Mouse (Mus musculus) left cerebral cortex, adult 11 months (tissue): ENCODE data around the gene Slc9a9.
A peak's percentile ranks its signal among the peaks of the same experiment; 100 is the strongest.

ENCODE experiments used
- DNase-seq: peaks from one replicate; pipeline ENCODE4 v3.0.0; 2022; ENCODE audit warnings: low spot score

The Slc9a9 gene

GRCm38 (mm10) chr9:95157948-95158347, 488.2 kb downstream of the Slc9a9 start:
- DNase-seq = no peak

GRCm38 (mm10) chr9:95158916-95159315, 489.2 kb downstream of the Slc9a9 start:
- DNase-seq = no peak

GRCm38 (mm10) chr9:95160575-95161300, 491.0 kb downstream of the Slc9a9 start:
- DNase-seq = no peak

- DNase-seq = no peak
Observed at GRCm38 (mm10) chr9:95161699-95162098, 492.0 kb downstream of the Slc9a9 start.

GRCm38 (mm10) chr9:95166224-95166623, 496.5 kb downstream of the Slc9a9 start:
- DNase-seq = no peak

- DNase-seq = no peak
Observed at GRCm38 (mm10) chr9:95167806-95168205, 498.1 kb downstream of the Slc9a9 start.

- peak; percentile 25 for DNase-seq
Observed at GRCm38 (mm10) chr9:95168487-95169008, 498.8 kb downstream of the Slc9a9 start.

- DNase-seq = no peak
Observed at GRCm38 (mm10) chr9:95178170-95178569, 508.5 kb downstream of the Slc9a9 start.

GRCm38 (mm10) chr9:95180005-95180404, 510.3 kb downstream of the Slc9a9 start:
- no peak for DNase-seq

- DNase-seq = no peak
Observed at GRCm38 (mm10) chr9:95180569-95180968, 510.9 kb downstream of the Slc9a9 start.

GRCm38 (mm10) chr9:95181241-95182043, 511.7 kb downstream of the Slc9a9 start:
- DNase-seq = no peak

- no peak for DNase-seq
Observed at GRCm38 (mm10) chr9:95182272-95182671, 512.6 kb downstream of the Slc9a9 start.

GRCm38 (mm10) chr9:95184453-95184852, 514.7 kb downstream of the Slc9a9 start:
- DNase-seq = no peak

- DNase-seq = no peak
Observed at GRCm38 (mm10) chr9:95185840-95186239, 516.1 kb downstream of the Slc9a9 start.

- DNase-seq = no peak
Observed at GRCm38 (mm10) chr9:95186386-95187289, 516.9 kb downstream of the Slc9a9 start.

GRCm38 (mm10) chr9:95188362-95189217, 518.9 kb downstream of the Slc9a9 start:
- DNase-seq = no peak

- no peak for DNase-seq
Observed at GRCm38 (mm10) chr9:95189218-95189605, 519.5 kb downstream of the Slc9a9 start.

- DNase-seq = no peak
Observed at GRCm38 (mm10) chr9:95191442-95191841, 521.7 kb downstream of the Slc9a9 start.

- no peak for DNase-seq
Observed at GRCm38 (mm10) chr9:95192901-95193532, 523.3 kb downstream of the Slc9a9 start.

- no peak for DNase-seq
Observed at GRCm38 (mm10) chr9:95193672-95194071, 524.0 kb downstream of the Slc9a9 start.

- DNase-seq = no peak
Observed at GRCm38 (mm10) chr9:95194158-95194557, 524.4 kb downstream of the Slc9a9 start.
